Mouse (Mus musculus) gastrocnemius, adult 2 months (tissue): Measurements from ENCODE around the gene Dnah17. TPM values are rescaled to one million over a fixed set of nuclear protein-coding genes. Genes with fewer than 3 reads are reported as not detected.

ENCODE experiments used
- DNase-seq: peaks from one replicate; pipeline ENCODE4 v3.0.0; 2022
- H3K27ac ChIP-seq: fragments of 200-600 bp; 2 replicates; pipeline ENCODE4 v1.8.1; 2022; ENCODE audit warnings: mild to moderate bottlenecking
- H3K4me3 ChIP-seq: fragments of 200-600 bp; 2 replicates; pipeline ENCODE4 v1.8.1; 2022; ENCODE audit warnings: mild to moderate bottlenecking, moderate library complexity
- CTCF ChIP-seq: fragments of 200-600 bp; IDR thresholded peaks from 2 replicates; pipeline ENCODE4 v1.8.1; 2022; ENCODE audit warnings: antibody characterized with exemption, mild to moderate bottlenecking, moderate library complexity
- intact Hi-C: fragments of 180-260 bp; cut with DNase I; formaldehyde crosslinking; loops from one replicate; pipeline ENCODE4 v1.15.1; 2025
- total RNA-seq, 2 experiments: library from RNA; stranded (reverse); gene quantifications; 2 replicates each; pipeline ENCODE4 v1.2.3; 2021

Gene Dnah17
- total RNA-seq, 2 experiments from 2014 or later: 0.05 to 0.06 TPM

GRCm38 (mm10) chr11:118156480-118157060, 26.1 kb upstream of the Dnah17 start:
- TF ChIP-seq CTCF: no peak
- Histone ChIP-seq H3K4me3 (no peak overlapping the region), H3K27ac (no peak overlapping the region)
- DNase-seq: no peak
- intact Hi-C loops: no loop called here

- Histone ChIP-seq H3K4me3 (no peak overlapping the region), H3K27ac (no peak overlapping the region)
- no peak for TF ChIP-seq CTCF
- intact Hi-C loops: no loop called here
- no peak for DNase-seq
These were observed 22.5 kb upstream of the Dnah17 start for GRCm38 (mm10) chr11:118152964-118153363.

GRCm38 (mm10) chr11:118151423-118152180, 21.2 kb upstream of the Dnah17 start:
- Histone ChIP-seq H3K4me3 (no peak overlapping the region), H3K27ac (peak overlapping the region; percentile 57)
- DNase-seq: no peak
- intact Hi-C loops: no loop called here
- TF ChIP-seq CTCF: peak; percentile 25; the same call in 1 of the 2 replicates

- no peak overlapping the region for H3K27ac ChIP-seq
- intact Hi-C loops: no loop called here
- no peak for DNase-seq
- TF ChIP-seq CTCF: no peak
- H3K4me3 ChIP-seq: no peak overlapping the region
These were observed 19.8 kb upstream of the Dnah17 start for GRCm38 (mm10) chr11:118150115-118150701.

GRCm38 (mm10) chr11:118147877-118148637, 17.6 kb upstream of the Dnah17 start:
- no peak overlapping the region for H3K4me3 ChIP-seq
- no peak for DNase-seq
- peak overlapping the region; percentile 43 for H3K27ac ChIP-seq
- intact Hi-C loops: no loop called here
- TF ChIP-seq CTCF: no peak

GRCm38 (mm10) chr11:118146446-118146845, 16.0 kb upstream of the Dnah17 start:
- DNase-seq: no peak
- no peak for TF ChIP-seq CTCF
- intact Hi-C loops: no loop called here
- peak overlapping the region; percentile 63 for H3K4me3 ChIP-seq
- peak overlapping the region; percentile 92 for H3K27ac ChIP-seq

GRCm38 (mm10) chr11:118145771-118146351, 15.4 kb upstream of the Dnah17 start:
- TF ChIP-seq CTCF: no peak
- peak; percentile 66 for DNase-seq
- peak overlapping the region; percentile 92 for H3K27ac ChIP-seq
- peak overlapping the region; percentile 63 for H3K4me3 ChIP-seq
- intact Hi-C loops: no loop called here

- no peak for DNase-seq
- H3K27ac ChIP-seq: peak overlapping the region; percentile 92
- H3K4me3 ChIP-seq: no peak overlapping the region
- no peak for TF ChIP-seq CTCF
- intact Hi-C loops: no loop called here
These were observed 14.7 kb upstream of the Dnah17 start for GRCm38 (mm10) chr11:118145092-118145491.

GRCm38 (mm10) chr11:118143731-118144130, 13.3 kb upstream of the Dnah17 start:
- Histone ChIP-seq H3K4me3 (no peak overlapping the region), H3K27ac (peak overlapping the region; percentile 92; the same call in 1 of the 2 replicates)
- DNase-seq: no peak
- no peak for TF ChIP-seq CTCF
- intact Hi-C loops: no loop called here

GRCm38 (mm10) chr11:118142547-118143165, 12.2 kb upstream of the Dnah17 start:
- TF ChIP-seq CTCF: no peak
- H3K4me3 ChIP-seq: no peak overlapping the region
- H3K27ac ChIP-seq: peak overlapping the region; percentile 49
- intact Hi-C loops: no loop called here
- DNase-seq: no peak

- no peak for TF ChIP-seq CTCF
- peak overlapping the region; percentile 84 for H3K27ac ChIP-seq
- intact Hi-C loops: no loop called here
- H3K4me3 ChIP-seq: no peak overlapping the region; the same call in 1 of the 2 replicates
- no peak for DNase-seq
These were observed 10.5 kb upstream of the Dnah17 start for GRCm38 (mm10) chr11:118140771-118141565.

GRCm38 (mm10) chr11:118138347-118138746, 7.9 kb upstream of the Dnah17 start:
- intact Hi-C loops: no loop called here
- no peak for TF ChIP-seq CTCF
- no peak overlapping the region for H3K4me3 ChIP-seq
- no peak for DNase-seq
- no peak overlapping the region for H3K27ac ChIP-seq
